Mouse (Mus musculus): ENCODE data around the gene Fam122c. TPM values are rescaled to one million over a fixed set of nuclear protein-coding genes. Genes with fewer than 3 reads are reported as not detected.

Gene Fam122c
- polyA plus RNA-seq, 1 experiment from 2014 or later, result not detected

Other genes starting within 250 kb of the Fam122c start
- 6.3 and 7.5 TPM in 2 replicates for gene Plac1, start 33.3 kb upstream of the Fam122c start, polyA plus RNA-seq (2015; fragmentation: Nextera tagmentation; extraction: Ambion mirVana)
- 9.9 TPM in 2 replicates for gene Fam122b, start 3.6 kb upstream of the Fam122c start, polyA plus RNA-seq (2015; fragmentation: Nextera tagmentation; extraction: Ambion mirVana)
- gene Mospd1, start 97.1 kb downstream of the Fam122c start, polyA plus RNA-seq (2015; fragmentation: Nextera tagmentation; extraction: Ambion mirVana), result 36.1 and 38.8 TPM in 2 replicates
- not detected in 2 replicates for gene Etd, start 161.5 kb downstream of the Fam122c start, polyA plus RNA-seq (2015; fragmentation: Nextera tagmentation; extraction: Ambion mirVana)